Mouse (Mus musculus) embryonic facial prominence, embryonic 11.5 days (tissue): ENCODE data around the gene Mettl22. TPM values are rescaled to one million over a fixed set of nuclear protein-coding genes. Genes with fewer than 3 reads are reported as not detected.

Source experiments
- ATAC-seq: fragments of 200-750 bp; cut with Nextera tagmentation; replicated peaks from 2 replicates; pipeline ENCODE4 v1.8.0; 2017; ENCODE audit warnings: low read depth; ENCODE audit not compliant: insufficient number of reproducible peaks, low FRiP score, low TSS enrichment
- DNase-seq: peaks from one replicate; pipeline ENCODE4 v3.0.0-alpha.2; 2015; ENCODE audit warnings: low spot score
- H3K27ac ChIP-seq: fragments of 300-500 bp; sonication (generic); replicated peaks from 2 replicates; pipeline ENCODE4 v1.5.1; 2014; ENCODE audit warnings: mild to moderate bottlenecking, low read depth, low read length, control low read depth
- H3K27me3 ChIP-seq: fragments of 300-500 bp; sonication (generic); 2 replicates; pipeline ENCODE4 v1.6.1; 2014; ENCODE audit warnings: mild to moderate bottlenecking, low read length, moderate library complexity, mixed read lengths; ENCODE audit not compliant: control insufficient read depth, insufficient read depth
- H3K36me3 ChIP-seq: fragments of 300-500 bp; sonication (generic); replicated peaks from 2 replicates; pipeline ENCODE4 v1.6.1; 2014; ENCODE audit warnings: low read depth, mild to moderate bottlenecking, low read length, moderate library complexity, mixed read lengths; ENCODE audit not compliant: control insufficient read depth, insufficient read depth
- H3K4me1 ChIP-seq: fragments of 300-500 bp; sonication (generic); 2 replicates; pipeline ENCODE4 v1.6.1; 2014; ENCODE audit warnings: low read length, mixed read lengths; ENCODE audit not compliant: control insufficient read depth, insufficient read depth
- H3K4me2 ChIP-seq: fragments of 300-500 bp; sonication (generic); 2 replicates; pipeline ENCODE4 v1.6.1; 2014; ENCODE audit warnings: low read depth, mild to moderate bottlenecking, control low read depth, low read length, moderate library complexity
- H3K4me3 ChIP-seq: fragments of 300-500 bp; sonication (generic); 2 replicates; pipeline ENCODE4 v1.5.1; 2014; ENCODE audit warnings: low read depth, low read length, control low read depth
- H3K9ac ChIP-seq: fragments of 300-500 bp; sonication (generic); replicated peaks from 2 replicates; pipeline ENCODE4 v1.6.1; 2014; ENCODE audit warnings: mild to moderate bottlenecking, control low read depth, low read length
- H3K9me3 ChIP-seq: fragments of 300-500 bp; sonication (generic); replicated peaks from 2 replicates; pipeline ENCODE4 v1.6.1; 2016; ENCODE audit warnings: mild to moderate bottlenecking, low read length, inconsistent platforms, mixed read lengths; ENCODE audit not compliant: control insufficient read depth
- WGBS: fragments of 180-500 bp; shearing (Covaris S2); extraction: QIAGEN DNeasy Blood & Tissue Kit; methylation state at CpG from one replicate; pipeline ENCODE4 v1.1.7; 2014; 5-methylcytosine and 5-hydroxymethylcytosine counted together
- polyA plus RNA-seq: library from polyadenylated mRNA; unstranded; fragments of >200 nt; fragmentation: Nextera tagmentation; extraction: Ambion mirVana; gene quantifications from 2 replicates; pipeline ENCODE4 v1.2.1, GENCODE M21; 2014

Mettl22 gene
- polyA plus RNA-seq, 1 experiment from 2014 or later = 19.2 TPM

- Histone ChIP-seq H3K4me1 (no peaks in the 10 kb centered on the region), H3K27ac (no peak overlapping the region), H3K4me3 (no peak overlapping the region), H3K4me2 (no peak overlapping the region), H3K27me3 (no peaks in the 10 kb centered on the region), H3K9ac (no peak overlapping the region; the same call in 1 of the 2 replicates), H3K36me3 (no peaks in the 10 kb centered on the region; the same call in 1 of the 2 replicates), H3K9me3 (no peaks in the 10 kb centered on the region)
- ATAC-seq (no peak), DNase-seq (no peak)
- WGBS = 86% methylated on average over 1 of the region's 1 CpGs
These were observed 58.8 kb downstream of the Mettl22 start for GRCm38 (mm10) chr16:8529389-8529788.

- Histone ChIP-seq H3K4me3 (no peak overlapping the region), H3K36me3 (no peaks in the 10 kb centered on the region; the same call in 1 of the 2 replicates), H3K9ac (no peak overlapping the region), H3K27me3 (no peaks in the 10 kb centered on the region), H3K4me2 (no peak overlapping the region), H3K27ac (no peak overlapping the region), H3K9me3 (no peaks in the 10 kb centered on the region), H3K4me1 (no peaks in the 10 kb centered on the region)
- DNase-seq = peak; percentile 38
- no peak for ATAC-seq
- 61% methylated on average over 14 of the region's 14 CpGs for WGBS
These were observed 59.4 kb downstream of the Mettl22 start for GRCm38 (mm10) chr16:8530018-8530417.

GRCm38 (mm10) chr16:8532461-8532860, 61.9 kb downstream of the Mettl22 start:
- ATAC-seq = no peak
- 91% methylated on average over 9 of the region's 9 CpGs for WGBS
- no peak overlapping the region for H3K27ac ChIP-seq
- H3K9ac ChIP-seq = no peak overlapping the region
- H3K36me3 ChIP-seq = no peaks in the 10 kb centered on the region; the same call in 1 of the 2 replicates
- no peak overlapping the region for H3K4me2 ChIP-seq
- H3K4me1 ChIP-seq = no peaks in the 10 kb centered on the region
- H3K27me3 ChIP-seq = no peaks in the 10 kb centered on the region
- H3K4me3 ChIP-seq = no peak overlapping the region
- no peaks in the 10 kb centered on the region for H3K9me3 ChIP-seq
- no peak for DNase-seq

GRCm38 (mm10) chr16:8532894-8533293, 62.3 kb downstream of the Mettl22 start:
- no peak overlapping the region for H3K4me3 ChIP-seq
- H3K36me3 ChIP-seq = no peaks in the 10 kb centered on the region; the same call in 1 of the 2 replicates
- 59% methylated on average over 7 of the region's 7 CpGs for WGBS
- H3K27ac ChIP-seq = no peak overlapping the region
- ATAC-seq = no peak
- no peak for DNase-seq
- no peaks in the 10 kb centered on the region for H3K4me1 ChIP-seq
- H3K9me3 ChIP-seq = no peaks in the 10 kb centered on the region
- no peak overlapping the region for H3K4me2 ChIP-seq
- H3K27me3 ChIP-seq = no peaks in the 10 kb centered on the region
- no peak overlapping the region for H3K9ac ChIP-seq

GRCm38 (mm10) chr16:8533477-8533876, 62.9 kb downstream of the Mettl22 start:
- no peak overlapping the region for H3K4me2 ChIP-seq
- H3K9me3 ChIP-seq = no peaks in the 10 kb centered on the region
- H3K36me3 ChIP-seq = no peaks in the 10 kb centered on the region; the same call in 1 of the 2 replicates
- H3K27me3 ChIP-seq = no peaks in the 10 kb centered on the region
- ATAC-seq = no peak
- H3K9ac ChIP-seq = no peak overlapping the region
- WGBS = 84% methylated on average over 6 of the region's 6 CpGs
- H3K27ac ChIP-seq = no peak overlapping the region
- H3K4me3 ChIP-seq = no peak overlapping the region
- no peak for DNase-seq
- H3K4me1 ChIP-seq = no peaks in the 10 kb centered on the region

- no peak for ATAC-seq
- no peak for DNase-seq
- H3K9me3 ChIP-seq = no peaks in the 10 kb centered on the region
- no peak overlapping the region for H3K27ac ChIP-seq
- H3K9ac ChIP-seq = no peak overlapping the region
- H3K4me1 ChIP-seq = peaks cover 3% of the 10 kb centered on the region; the same call in 1 of the 2 replicates
- no peak overlapping the region for H3K4me2 ChIP-seq
- no peaks in the 10 kb centered on the region for H3K27me3 ChIP-seq
- no peaks in the 10 kb centered on the region; the same call in 1 of the 2 replicates for H3K36me3 ChIP-seq
- H3K4me3 ChIP-seq = no peak overlapping the region
- WGBS = 85% methylated on average over 11 of the region's 11 CpGs
These were observed 64.0 kb downstream of the Mettl22 start for GRCm38 (mm10) chr16:8534466-8535200.

- Histone ChIP-seq H3K36me3 (no peaks in the 10 kb centered on the region; the same call in 1 of the 2 replicates), H3K9me3 (no peaks in the 10 kb centered on the region), H3K4me2 (no peak overlapping the region), H3K4me1 (peaks cover 3% of the 10 kb centered on the region; the same call in 1 of the 2 replicates), H3K9ac (no peak overlapping the region), H3K27ac (no peak overlapping the region), H3K27me3 (no peaks in the 10 kb centered on the region), H3K4me3 (no peak overlapping the region)
- WGBS = 81% methylated on average over 6 of the region's 6 CpGs
- ATAC-seq = no peak
- no peak for DNase-seq
These were observed 64.8 kb downstream of the Mettl22 start for GRCm38 (mm10) chr16:8535411-8535810.

GRCm38 (mm10) chr16:8539150-8539865, 68.7 kb downstream of the Mettl22 start:
- Histone ChIP-seq H3K36me3 (no peaks in the 10 kb centered on the region), H3K9ac (no peak overlapping the region), H3K4me2 (no peak overlapping the region), H3K9me3 (no peaks in the 10 kb centered on the region), H3K4me3 (no peak overlapping the region), H3K27ac (no peak overlapping the region), H3K27me3 (no peaks in the 10 kb centered on the region), H3K4me1 (peaks cover 3% of the 10 kb centered on the region; the same call in 1 of the 2 replicates)
- WGBS = 26% methylated on average over 9 of the region's 9 CpGs
- DNase-seq (peak; percentile 82), ATAC-seq (peak; percentile 90)
